ENCODE assay signal across 26 mouse cellular contexts in genomic region chr17:65811032-65811431, GRCm38 (mm10). TPM values are rescaled to one million over a fixed set of nuclear protein-coding genes. Genes with fewer than 3 reads are reported as not detected.
DNase-seq lines count a peak whose midpoint lies in the region; ATAC-seq and TF ChIP-seq lines count a peak whose summit lies in the region.
"Had no signal": no experiment of that assay in that cellular context is flagged by ENCODE, and none has a peak within 500 bp of the region (broad histone marks: within the 10 kb centered on the region; RNA-seq: fewer than 3 reads in every experiment).

No protein-coding gene starts in this region.

- peak; percentile 76 for ATAC-seq in intestine, postnatal 0 days
- ATAC-seq: CD4-positive, CD25-positive, alpha-beta regulatory T cell, adult 4 months; forebrain, embryonic 13.5 days; midbrain, embryonic 16.5 days had no signal

- H3K4me1 ChIP-seq in intestine, postnatal 0 days (replicated peaks; ENCODE audit: control insufficient read depth, insufficient read depth, low read length) = no peaks in the 10 kb centered on the region
- H3K4me1 ChIP-seq: embryonic facial prominence, embryonic 15.5 days; forebrain, embryonic 13.5 days; hindbrain, embryonic 13.5 days; lung, embryonic 15.5 days; midbrain, embryonic 10.5 days; neural tube, embryonic 12.5 days had no signal

- intact Hi-C loops in heart, postnatal 25 days (cut with DNase I) = no loop called here

- peak; percentile 52 for DNase-seq in heart, adult 11 months
- no peak for DNase-seq in heart, postnatal 25 days (ENCODE audit: low spot score)
- peak; percentile 73 for DNase-seq in urinary bladder, postnatal 14 days (ENCODE audit: low spot score)
- no peak for DNase-seq in urinary bladder, postnatal 10 days (ENCODE audit: low spot score)
- no peak for DNase-seq in liver
- DNase-seq in right cerebral cortex, postnatal 4 days = no peak
- DNase-seq: adrenal gland, postnatal 14 days; cerebellum, adult 11-12 months; cerebellum, adult 9-11 months; gastrocnemius, postnatal 25 days; heart, adult 18-20 months; heart, postnatal 4 days; kidney, adult 2 months; layer of hippocampus, adult 9-11 months; thymus, postnatal 14 days had no signal

- no peaks in the 10 kb centered on the region for H3K27me3 ChIP-seq in intestine, postnatal 0 days (replicated peaks; ENCODE audit: control insufficient read depth, insufficient read depth, low read length)
- H3K27me3 ChIP-seq: embryonic facial prominence, embryonic 15.5 days; forebrain, embryonic 13.5 days; hindbrain, embryonic 13.5 days; lung, embryonic 15.5 days; neural tube, embryonic 12.5 days had no signal

- peaks cover 60% of the 10 kb centered on the region for H3K36me3 ChIP-seq in intestine, postnatal 0 days (ENCODE audit: control insufficient read depth, insufficient read depth)

- no peak overlapping the region for H3K27ac ChIP-seq in intestine, postnatal 0 days (ENCODE audit: low read depth, low read length)
- H3K27ac ChIP-seq: embryonic facial prominence, embryonic 15.5 days; forebrain, embryonic 13.5 days; hindbrain, embryonic 13.5 days; lung, embryonic 15.5 days; midbrain, embryonic 10.5 days; neural tube, embryonic 12.5 days had no signal

- H3K9me3 ChIP-seq in intestine, postnatal 0 days (ENCODE audit: control insufficient read depth) = no peaks in the 10 kb centered on the region
- H3K9me3 ChIP-seq: embryonic facial prominence, embryonic 15.5 days; forebrain, embryonic 13.5 days; hindbrain, embryonic 13.5 days; lung, embryonic 15.5 days; midbrain, embryonic 10.5 days; neural tube, embryonic 12.5 days had no signal

- H3K9ac ChIP-seq in intestine, postnatal 0 days (ENCODE audit: low read depth, low read length) = no peak overlapping the region
- H3K9ac ChIP-seq: embryonic facial prominence, embryonic 15.5 days; forebrain, embryonic 13.5 days; hindbrain, embryonic 13.5 days; lung, embryonic 15.5 days; neural tube, embryonic 12.5 days had no signal

- TF ChIP-seq CTCF in intestine, postnatal 0 days (IDR thresholded peaks at IDR 0.05; ENCODE audit: low read depth) = peak; percentile 43

- H3K4me3 ChIP-seq in intestine, postnatal 0 days (ENCODE audit: low read depth, low read length) = no peak overlapping the region
- H3K4me3 ChIP-seq: embryonic facial prominence, embryonic 15.5 days; forebrain, embryonic 13.5 days; hindbrain, embryonic 13.5 days; lung, embryonic 15.5 days; midbrain, embryonic 10.5 days; myocyte; neural tube, embryonic 12.5 days had no signal

- H3K4me2 ChIP-seq in intestine, postnatal 0 days (replicated peaks; ENCODE audit: low read depth) = no peak overlapping the region
- H3K4me2 ChIP-seq: embryonic facial prominence, embryonic 15.5 days; forebrain, embryonic 13.5 days; heart, embryonic 11.5 days; hindbrain, embryonic 13.5 days; lung, embryonic 15.5 days; neural tube, embryonic 12.5 days had no signal

- WGBS in intestine, postnatal 0 days = 47% methylated on average over 5 of the region's 5 CpGs

RNA-seq across cellular contexts. Expression of gene Ppp4r1, which starts 28.7 kb away (rescaled TPM):
- 10 to 100 TPM; 41.7 to 48.5 TPM for total RNA-seq in heart, postnatal 25 days (2021)
- 28.7 and 30.0 TPM in 2 replicates for polyA plus RNA-seq in intestine, postnatal 0 days (2015; fragmentation: Nextera tagmentation; extraction: Ambion mirVana)

RNA-seq across cellular contexts. Expression of gene Rab31, which starts 38.5 kb away (rescaled TPM):
- total RNA-seq in heart, postnatal 25 days (2021) = 10 to 100 TPM; 18.9 to 19.2 TPM
- polyA plus RNA-seq in intestine, postnatal 0 days (2015; fragmentation: Nextera tagmentation; extraction: Ambion mirVana) = 28.0 and 30.5 TPM in 2 replicates

Comparison
In these comparisons a context has a peak if more than half of its experiments do, and no peak if none do; other contexts are left out.
1. DNase-seq: peak in heart, adult 11 months (single experiment) and urinary bladder, postnatal 14 days (single experiment); none in heart, postnatal 25 days (single experiment), urinary bladder, postnatal 10 days (single experiment), liver (single experiment) and right cerebral cortex, postnatal 4 days (single experiment).